Mouse (Mus musculus) erythroblast, embryonic 14.5 days (primary cell): ENCODE results near the gene Nid2.

ENCODE experiments used
- GATA1 ChIP-seq: IDR thresholded peaks from 2 replicates; pipeline ENCODE4 v1.6.1; 2012; ENCODE audit warnings: low read length, inconsistent platforms, mixed read lengths
- TAL1 ChIP-seq: IDR thresholded peaks from 3 replicates; pipeline ENCODE4 v1.6.1; 2012; ENCODE audit warnings: low read length, inconsistent platforms, mixed read lengths

DNA sequence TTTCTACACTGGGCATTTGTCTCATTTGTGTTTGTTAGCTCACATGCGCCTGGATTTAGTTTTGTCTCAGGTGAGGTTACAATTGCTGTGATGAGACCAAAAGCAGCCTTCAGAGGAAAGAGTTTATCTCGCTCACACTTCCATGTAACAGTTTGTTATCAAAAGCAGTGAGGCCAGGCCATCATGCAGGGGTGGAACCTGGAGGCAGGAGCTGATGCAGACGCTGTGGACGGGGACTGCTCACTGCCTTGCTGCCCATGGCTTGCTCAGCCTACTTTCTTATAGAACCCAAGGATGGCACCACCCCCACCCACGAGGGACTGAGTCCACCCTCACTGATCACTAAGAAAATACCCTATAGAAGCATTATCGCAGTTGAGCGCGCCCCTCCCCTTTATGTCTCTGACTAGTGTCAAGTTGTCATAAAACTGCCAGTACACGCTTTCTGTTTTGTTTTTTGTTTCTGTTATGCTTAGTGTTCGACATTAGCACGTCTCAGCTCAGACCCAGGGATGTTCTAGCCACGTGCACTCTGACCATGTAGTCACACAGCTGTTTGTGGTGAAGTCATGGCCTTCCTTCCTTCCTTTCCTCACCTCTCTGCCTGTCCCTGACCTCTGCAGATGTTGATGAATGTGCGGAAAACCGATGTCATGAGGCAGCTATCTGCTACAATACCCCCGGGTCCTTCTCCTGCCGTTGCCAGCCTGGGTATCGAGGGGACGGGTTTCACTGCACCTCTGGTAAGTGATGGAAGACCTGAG lies 45.7 kb downstream of the Nid2 start:
- TF ChIP-seq GATA1 (no peak), TAL1 (no peak)
